Mouse (Mus musculus): ENCODE results near the gene Thap8.

DNA sequence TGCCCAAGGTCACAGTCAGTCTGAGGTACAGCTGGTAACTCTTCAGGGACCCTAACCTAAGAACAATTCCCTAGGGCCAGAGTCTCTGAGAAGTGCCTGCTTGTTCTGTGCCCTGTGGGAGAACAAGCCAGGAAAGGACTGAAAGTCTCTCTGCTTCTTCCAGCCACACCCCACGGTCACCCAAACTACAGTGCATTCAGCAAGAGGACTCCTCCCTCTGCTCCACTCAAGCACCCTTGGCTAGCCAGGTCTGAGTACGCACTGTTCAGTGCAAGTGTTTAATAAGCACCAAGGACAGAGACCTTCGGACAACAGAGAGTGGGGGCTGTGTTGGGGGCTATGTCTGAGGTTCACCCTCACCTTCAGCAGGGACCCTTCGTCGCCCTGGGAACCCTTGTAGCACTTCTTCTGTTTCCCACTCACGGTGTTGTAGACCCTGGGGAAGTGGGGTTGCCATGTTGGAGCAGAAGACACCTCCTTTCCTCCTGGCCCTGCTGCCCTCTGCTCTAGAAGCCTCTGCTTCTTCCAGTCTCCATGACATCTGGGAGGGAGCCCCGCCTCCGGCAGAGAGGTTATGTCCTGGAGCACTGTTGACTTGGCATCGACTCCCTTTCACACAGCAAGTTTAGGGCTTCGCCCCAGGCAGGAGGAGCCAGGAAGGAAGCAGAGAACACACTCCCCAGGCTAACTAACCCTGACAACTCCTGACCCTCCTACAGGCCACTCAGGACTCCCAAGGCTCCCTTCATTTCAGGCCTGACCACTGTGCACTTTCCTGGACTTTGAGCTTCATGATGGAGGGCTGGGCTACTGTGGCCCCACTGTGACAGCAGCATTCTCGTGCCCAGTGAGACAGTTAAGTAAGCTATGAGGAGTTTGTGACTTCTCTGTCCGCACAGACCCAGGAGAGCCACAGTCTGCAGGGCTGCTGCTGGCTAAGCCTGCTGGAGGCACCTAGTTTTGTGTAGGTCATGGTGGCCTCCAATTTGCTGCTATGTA is 27.6 kb upstream of the Thap8 start:
- TF ChIP-seq GATA1 (IDR thresholded peaks at IDR 0.05; ENCODE audit: low read length) (no peak), TAL1 (IDR thresholded peaks at IDR 0.05; ENCODE audit: low read length) (no peak)
